Mouse (Mus musculus) macrophage (primary cell): ENCODE results near the gene Trub2. TPM values are rescaled to one million over a fixed set of nuclear protein-coding genes. Genes with fewer than 3 reads are reported as not detected.

Source experiments
- H3K27ac ChIP-seq: fragments of 350-480 bp; formaldehyde crosslinking; 2 replicates; pipeline ENCODE4 v1.9.0; 2021
- H3K36me3 ChIP-seq: fragments of 350-480 bp; formaldehyde crosslinking; 2 replicates; pipeline ENCODE4 v1.9.0; 2021; ENCODE audit errors: inconsistent target
- H3K4me3 ChIP-seq: fragments of 350-480 bp; formaldehyde crosslinking; 2 replicates; pipeline ENCODE4 v1.9.0; 2021; ENCODE audit errors: inconsistent target
- H3K79me2 ChIP-seq: fragments of 350-480 bp; formaldehyde crosslinking; 2 replicates; pipeline ENCODE4 v1.9.0; 2021; ENCODE audit errors: inconsistent target
- WGBS: methylation state at CpG from one replicate; pipeline ENCODE4 v1.1.7; 2026; ENCODE audit warnings: inconsistent platforms; ENCODE audit not compliant: missing documents; 5-methylcytosine and 5-hydroxymethylcytosine counted together
- polyA plus RNA-seq: library from polyadenylated mRNA; stranded (reverse); fragments of 250-400 nt; gene quantifications from 3 replicates; pipeline ENCODE4 v1.2.4, GENCODE M21; 2018; ENCODE audit warnings: inconsistent platforms

Gene Trub2
- polyA plus RNA-seq, 1 experiment from 2014 or later = 13.8 TPM

GRCm38 (mm10) chr2:29724664-29725365 is 63.5 kb downstream of the Trub2 start:
- peaks cover 46% of the 10 kb centered on the region for H3K36me3 ChIP-seq
- no peaks in the 10 kb centered on the region for H3K79me2 ChIP-seq
- 44% methylated on average over 4 of the region's 5 CpGs for WGBS
- no peak overlapping the region for H3K27ac ChIP-seq
- H3K4me3 ChIP-seq = no peak overlapping the region

GRCm38 (mm10) chr2:29723132-29723531 is 65.2 kb downstream of the Trub2 start:
- WGBS = 100% methylated on average over 3 of the region's 3 CpGs
- no peak overlapping the region for H3K27ac ChIP-seq
- H3K36me3 ChIP-seq = peaks cover 36% of the 10 kb centered on the region
- H3K79me2 ChIP-seq = no peaks in the 10 kb centered on the region
- no peak overlapping the region for H3K4me3 ChIP-seq

GRCm38 (mm10) chr2:29718581-29718980 is 69.7 kb downstream of the Trub2 start:
- Histone ChIP-seq H3K4me3 (no peak overlapping the region), H3K79me2 (no peaks in the 10 kb centered on the region), H3K27ac (no peak overlapping the region), H3K36me3 (peaks cover 20% of the 10 kb centered on the region; the same call in 1 of the 2 replicates)
- 45% methylated on average over 5 of the region's 5 CpGs for WGBS

GRCm38 (mm10) chr2:29716691-29717090 is 71.6 kb downstream of the Trub2 start:
- 93% methylated on average over 6 of the region's 6 CpGs for WGBS
- peaks cover 26% of the 10 kb centered on the region; the same call in 1 of the 2 replicates for H3K36me3 ChIP-seq
- no peak overlapping the region for H3K27ac ChIP-seq
- H3K79me2 ChIP-seq = no peaks in the 10 kb centered on the region
- no peak overlapping the region for H3K4me3 ChIP-seq

GRCm38 (mm10) chr2:29716143-29716542 is 72.2 kb downstream of the Trub2 start:
- Histone ChIP-seq H3K27ac (no peak overlapping the region), H3K4me3 (no peak overlapping the region), H3K79me2 (no peaks in the 10 kb centered on the region), H3K36me3 (peaks cover 27% of the 10 kb centered on the region; the same call in 1 of the 2 replicates)
- WGBS = 93% methylated on average over 7 of the region's 7 CpGs

- peaks cover 14% of the 10 kb centered on the region; the same call in 1 of the 2 replicates for H3K36me3 ChIP-seq
- H3K27ac ChIP-seq = no peak overlapping the region
- no peaks in the 10 kb centered on the region for H3K79me2 ChIP-seq
- H3K4me3 ChIP-seq = no peak overlapping the region
- 88% methylated on average over 4 of the region's 5 CpGs for WGBS
These were observed 74.2 kb downstream of the Trub2 start for GRCm38 (mm10) chr2:29714127-29714526.

- peaks cover 14% of the 10 kb centered on the region; the same call in 1 of the 2 replicates for H3K36me3 ChIP-seq
- no peak overlapping the region for H3K27ac ChIP-seq
- WGBS = 100% methylated on average over 1 of the region's 2 CpGs
- H3K79me2 ChIP-seq = no peaks in the 10 kb centered on the region
- no peak overlapping the region for H3K4me3 ChIP-seq
These were observed 74.8 kb downstream of the Trub2 start for GRCm38 (mm10) chr2:29713501-29713900.

GRCm38 (mm10) chr2:29711877-29712276 is 76.4 kb downstream of the Trub2 start:
- Histone ChIP-seq H3K36me3 (peaks cover 20% of the 10 kb centered on the region; the same call in 1 of the 2 replicates), H3K27ac (no peak overlapping the region)
- WGBS = 95% methylated on average over 5 of the region's 5 CpGs

More at GRCm38 (mm10) chr2:29711877-29712276, 76.4 kb downstream of the Trub2 start:
- Histone ChIP-seq H3K4me3 (no peak overlapping the region), H3K79me2 (no peaks in the 10 kb centered on the region)

Other genes starting within 250 kb of the Trub2 start
- 14.9 to 26.3 TPM (median 18.4 TPM) in 3 replicates for gene Rapgef1, start 168.8 kb downstream of the Trub2 start, polyA plus RNA-seq
- gene Gm13420, start 36.8 kb downstream of the Trub2 start, polyA plus RNA-seq = not detected in 3 replicates
- gene Gm13547, start 29.2 kb downstream of the Trub2 start, polyA plus RNA-seq = not detected in 3 replicates
- 2.9 to 7.5 TPM (median 5.4 TPM) in 3 replicates for gene Coq4, start 1.0 kb downstream of the Trub2 start, polyA plus RNA-seq
- 11.2 to 17.7 TPM (median 17.3 TPM) in 3 replicates for gene Slc27a4, start 14.1 kb upstream of the Trub2 start, polyA plus RNA-seq
- gene Urm1, start 31.6 kb upstream of the Trub2 start, polyA plus RNA-seq = 21.1 to 24.9 TPM (median 24.4 TPM) in 3 replicates
- gene Cercam, start 80.7 kb upstream of the Trub2 start, polyA plus RNA-seq = 7.3 to 16.8 TPM (median 15.9 TPM) in 3 replicates
- 28.3 to 46.9 TPM (median 30.9 TPM) in 3 replicates for gene Odf2, start 100.7 kb upstream of the Trub2 start, polyA plus RNA-seq
- 7.9 to 12.5 TPM (median 10.0 TPM) in 3 replicates for gene Gle1, start 146.9 kb upstream of the Trub2 start, polyA plus RNA-seq
- gene Sptan1, start 177.1 kb upstream of the Trub2 start, polyA plus RNA-seq = 67.1 to 95.0 TPM (median 74.1 TPM) in 3 replicates